Mouse (Mus musculus): Measurements from ENCODE around the gene Mest.

Mest gene

DNA sequence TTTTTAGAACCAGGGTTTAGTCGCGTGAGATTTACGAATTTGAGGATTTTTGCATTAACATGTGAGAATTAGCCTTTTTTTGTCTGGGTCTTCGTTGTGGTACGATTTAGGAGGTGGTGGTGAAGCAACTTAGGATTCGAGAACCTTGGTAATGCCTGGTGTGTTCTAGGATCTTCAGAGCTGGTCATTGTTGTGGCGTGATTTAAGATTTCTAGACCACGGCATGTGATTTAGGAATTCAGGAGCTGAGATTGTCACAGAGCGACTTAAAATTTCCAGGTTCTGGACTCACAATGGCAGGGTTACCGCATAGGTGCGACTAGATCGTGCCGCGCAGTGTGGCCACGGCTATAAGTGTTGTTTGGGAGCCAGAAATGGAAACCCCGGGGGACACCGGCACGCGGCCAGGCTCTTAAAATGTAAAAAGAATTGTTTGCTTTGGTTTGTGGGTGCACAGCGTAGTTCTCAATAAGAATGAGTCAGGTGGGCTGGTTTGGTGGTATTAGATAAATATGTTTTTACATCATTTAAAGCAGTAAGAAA, 15.2 kb downstream of the Mest start:
- DNase-seq (ENCODE audit: low read depth, low spot score) = no peak

DNA sequence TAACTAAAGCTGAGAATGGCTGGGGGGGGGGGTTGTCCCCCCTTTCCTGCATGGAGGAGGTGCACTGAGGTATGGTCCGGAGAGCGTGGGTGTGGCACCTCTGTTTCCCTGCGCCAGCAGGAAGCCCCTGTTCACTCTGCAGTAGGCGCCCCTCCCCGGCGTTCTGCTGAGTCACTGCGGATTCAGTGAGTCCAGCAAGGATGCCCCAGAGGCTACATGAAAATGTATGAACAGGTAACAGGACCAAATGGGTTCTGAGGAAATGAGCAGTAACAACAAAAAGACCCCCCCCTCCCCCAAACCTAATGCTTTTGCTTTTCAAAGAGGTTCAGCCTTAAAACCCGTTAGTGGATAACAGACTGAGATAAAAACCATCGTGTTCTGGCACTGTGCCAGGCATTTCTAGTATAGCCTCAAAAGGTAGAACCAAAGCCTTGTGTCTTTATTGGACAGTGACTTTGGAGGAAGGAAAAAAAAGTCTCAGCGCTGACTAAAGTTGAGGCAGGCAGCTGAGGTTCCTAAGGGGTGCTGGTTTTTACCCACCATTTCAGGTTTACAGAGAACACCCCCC, 15.9 kb downstream of the Mest start:
- no peak for DNase-seq (ENCODE audit: low read depth, low spot score)

DNA sequence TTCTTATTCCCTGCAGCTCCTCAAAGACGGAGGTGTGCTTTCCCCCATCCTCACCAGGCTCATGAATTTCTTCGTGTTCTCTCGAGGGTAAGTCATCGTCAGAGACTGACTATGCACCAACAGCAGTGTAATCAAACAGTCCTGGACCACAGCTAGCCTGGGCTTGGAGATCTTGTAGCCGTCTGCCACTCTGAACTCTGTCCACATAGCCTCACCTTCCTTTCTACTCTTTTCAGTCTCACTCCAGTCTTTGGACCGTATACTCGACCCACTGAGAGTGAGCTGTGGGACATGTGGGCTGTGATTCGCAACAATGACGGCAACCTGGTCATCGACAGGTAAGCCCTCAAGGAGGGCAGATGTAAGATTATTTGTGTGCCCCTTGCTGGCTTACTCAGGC, 21.5 kb downstream of the Mest start:
- DNase-seq (ENCODE audit: low read depth, low spot score) = no peak

DNA sequence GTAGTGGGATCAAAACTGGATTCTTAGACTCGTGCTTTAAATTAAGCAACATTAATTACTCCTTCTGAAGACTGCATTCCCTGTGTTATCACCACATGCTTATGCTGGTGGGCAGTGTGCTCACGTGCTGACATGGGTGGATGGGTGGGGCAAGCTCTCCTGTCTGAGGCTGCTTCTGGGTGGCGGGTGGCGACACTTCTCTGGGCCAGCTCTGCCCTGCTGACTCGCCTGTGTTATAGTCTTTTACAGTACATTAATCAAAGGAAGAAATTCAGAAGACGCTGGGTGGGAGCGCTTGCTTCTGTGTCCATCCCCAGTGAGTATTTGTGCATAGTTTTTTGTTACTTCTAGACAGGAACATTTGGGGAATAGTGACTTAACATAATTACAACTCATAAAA, 22.2 kb downstream of the Mest start:
- no peak for DNase-seq (ENCODE audit: low read depth, low spot score)

DNA sequence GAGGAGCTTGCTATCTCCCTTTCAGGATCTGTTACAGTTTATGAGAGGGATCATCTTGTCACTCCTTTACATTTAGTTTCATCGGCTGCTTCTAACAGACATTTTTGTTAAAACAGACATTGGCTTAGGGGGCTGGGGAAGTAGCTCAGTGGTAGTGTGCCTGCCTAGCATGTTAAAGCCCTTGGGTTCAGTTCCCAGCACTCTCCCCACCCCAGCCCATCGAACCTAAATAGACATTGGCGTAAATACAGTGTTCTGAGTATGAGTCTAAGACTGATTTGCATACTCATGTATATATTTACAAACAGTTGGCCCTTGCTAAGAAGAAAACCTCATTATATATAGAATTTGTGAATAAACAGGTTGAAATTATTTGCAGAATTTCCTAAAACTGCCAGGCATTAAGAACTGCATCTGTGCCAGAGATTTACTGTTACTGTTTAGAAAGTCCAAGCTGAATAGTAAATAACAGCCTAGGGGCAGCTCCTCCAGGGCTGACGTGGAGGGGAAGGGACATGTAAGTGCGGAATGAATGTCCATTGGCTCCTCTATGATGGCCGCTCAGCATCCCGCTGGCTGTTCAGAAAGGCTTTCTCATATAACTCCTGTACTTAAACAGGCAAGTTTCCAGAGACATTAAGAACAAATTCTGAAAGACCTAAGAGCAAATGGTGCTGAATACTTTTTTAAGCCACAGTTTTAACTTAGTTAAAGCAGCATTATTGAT, 24.4 kb downstream of the Mest start:
- DNase-seq (ENCODE audit: low read depth, low spot score) = no peak

DNA sequence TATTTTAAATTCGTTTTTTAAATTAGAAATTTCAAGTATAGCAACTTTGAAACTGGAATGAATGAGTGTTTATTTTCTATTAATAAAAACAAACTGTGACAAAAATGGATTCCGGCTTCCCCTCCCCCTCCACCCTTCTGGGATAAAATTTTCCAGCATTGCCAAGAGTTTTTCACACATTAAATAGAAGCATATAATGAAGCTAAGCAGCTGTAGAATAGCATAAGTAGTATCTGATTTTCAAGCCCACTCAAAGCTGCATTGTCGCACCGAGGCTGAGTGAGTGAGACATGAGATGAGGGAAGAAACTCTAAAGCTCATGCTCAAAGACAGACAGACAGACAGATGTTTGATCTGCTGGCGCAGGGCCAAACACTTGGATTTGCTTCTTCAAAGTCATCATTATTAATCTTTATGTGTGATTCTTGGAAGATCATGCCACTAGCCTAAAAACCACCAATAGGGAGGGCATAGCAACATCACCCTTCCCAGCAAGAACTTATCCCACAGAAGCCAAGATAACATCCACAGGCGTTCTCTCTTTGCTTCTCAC, 25.1 kb downstream of the Mest start:
- no peak for DNase-seq (ENCODE audit: low read depth, low spot score)

DNA sequence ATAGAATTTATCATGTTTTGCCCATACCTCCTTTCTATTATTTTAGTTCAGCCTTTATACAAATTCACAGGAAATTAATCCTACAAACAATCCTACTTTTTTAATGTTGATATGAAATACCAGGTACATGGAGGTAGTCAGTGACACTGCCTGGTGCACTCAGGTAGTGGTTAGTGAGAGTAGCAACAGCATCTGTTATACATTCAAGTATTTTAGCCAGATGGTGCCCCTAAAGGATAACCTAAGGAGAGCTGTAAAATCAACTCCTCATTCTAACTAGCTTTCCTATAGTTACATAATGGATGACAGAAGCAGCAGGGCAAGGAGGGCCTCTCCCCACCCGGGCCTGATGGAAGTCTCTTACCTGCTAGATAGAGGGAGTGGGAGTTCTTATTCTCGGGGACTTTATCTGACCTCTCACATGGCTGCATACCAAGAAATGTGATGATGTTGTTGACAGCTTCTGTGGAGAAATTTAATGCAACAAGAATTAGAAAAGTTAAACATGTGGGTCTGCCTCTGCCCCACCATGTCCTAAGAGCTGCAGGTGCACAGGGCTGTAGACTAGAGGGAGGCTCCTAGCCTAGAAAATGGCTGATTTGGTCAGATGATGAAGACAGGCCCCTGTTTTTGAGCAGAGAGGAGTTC, 25.8 kb downstream of the Mest start:
- DNase-seq (ENCODE audit: low read depth, low spot score) = no peak

DNA sequence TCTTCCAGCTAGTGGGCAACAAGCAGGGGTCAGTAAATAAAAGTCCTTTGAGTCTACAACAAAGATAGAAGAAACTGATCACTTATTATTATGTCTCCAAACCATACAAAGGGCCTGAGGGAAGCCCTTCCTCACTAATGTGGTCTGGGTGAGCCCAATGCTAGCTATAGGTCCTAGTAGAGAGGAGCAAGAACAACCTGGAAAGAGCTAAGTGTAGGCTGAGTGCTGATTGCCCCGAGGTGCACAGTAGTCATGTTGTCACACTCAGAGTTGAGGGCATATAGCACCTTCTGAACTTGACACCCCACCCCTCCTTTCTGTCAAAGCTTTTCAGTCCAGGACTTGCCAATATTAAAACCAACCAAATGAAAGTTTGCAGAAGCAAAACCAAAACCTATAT, 26.5 kb downstream of the Mest start:
- DNase-seq (ENCODE audit: low read depth, low spot score) = no peak

DNA sequence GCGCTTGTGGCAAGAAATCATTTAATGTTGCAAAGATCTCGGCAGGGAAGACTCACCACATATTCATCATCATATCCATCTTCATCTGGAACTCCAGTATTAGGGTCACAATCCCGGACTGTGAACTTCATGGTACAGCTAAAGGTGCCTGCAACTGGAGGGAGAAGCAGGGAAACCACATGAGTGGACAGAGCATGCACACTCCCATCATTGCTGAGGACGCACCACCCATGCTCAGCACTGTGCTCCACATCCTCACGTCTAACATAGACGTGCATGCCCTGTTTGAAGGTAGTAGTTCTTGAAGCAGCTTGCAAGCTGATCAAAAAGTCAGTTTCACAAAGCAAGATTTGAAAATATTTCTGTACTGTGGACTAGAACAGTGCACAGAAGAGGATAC, 27.1 kb downstream of the Mest start:
- DNase-seq (ENCODE audit: low read depth, low spot score) = no peak

DNA sequence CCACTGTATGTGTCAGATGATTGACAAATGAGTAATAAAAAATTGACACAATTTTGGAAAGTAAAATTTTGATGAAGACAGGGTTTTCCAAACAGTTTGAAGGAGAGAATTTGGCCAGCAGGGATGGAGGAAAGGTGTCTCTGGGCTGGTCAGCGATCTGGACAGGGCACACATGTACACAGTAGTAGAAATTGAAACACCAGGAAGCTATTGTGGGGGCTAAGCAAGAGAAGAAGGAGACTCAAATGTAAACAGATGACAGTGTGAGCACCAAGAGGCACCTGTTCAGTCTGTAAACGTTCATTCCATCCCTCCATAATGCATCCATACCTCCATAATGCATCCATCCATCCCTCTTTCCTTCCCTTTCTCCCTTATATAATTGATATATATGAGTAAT, 27.9 kb downstream of the Mest start:
- DNase-seq (ENCODE audit: low read depth, low spot score) = no peak

Data from mesoderm, embryonic 11.5 days (tissue).